Mouse (Mus musculus) 3T3-L1 (cell line): Measurements from ENCODE around the gene Brsk1.

ENCODE experiments used
- DNase-seq: peaks from one replicate; pipeline ENCODE4 v3.0.0-alpha.2; 2015; ENCODE audit warnings: low read depth, low spot score

Gene Brsk1

DNA sequence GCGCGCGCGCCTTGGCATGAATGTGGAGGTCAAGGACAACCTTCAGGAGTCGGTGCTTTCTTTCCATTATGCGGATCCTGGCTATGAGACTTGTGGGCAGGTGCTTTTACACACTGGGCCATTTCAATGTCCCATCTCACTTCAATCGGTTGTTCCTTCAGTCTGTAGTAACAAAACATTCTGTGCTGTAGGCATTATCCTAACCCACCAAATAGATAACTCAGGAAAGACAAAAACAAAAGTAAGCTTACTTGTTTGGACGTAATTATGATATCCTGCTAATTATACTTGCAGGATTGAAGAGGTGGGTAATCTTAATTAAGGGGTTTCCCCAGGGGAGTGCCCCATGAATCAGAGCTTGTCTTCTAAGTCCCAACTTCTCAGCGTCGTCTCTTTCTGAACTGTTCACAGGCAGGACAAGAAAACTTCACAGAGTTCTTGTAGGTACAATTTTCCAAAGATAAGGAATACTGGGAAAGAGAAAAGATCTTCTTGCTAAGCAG lies 48.7 kb downstream of the Brsk1 start:
- DNase-seq, result no peak

DNA sequence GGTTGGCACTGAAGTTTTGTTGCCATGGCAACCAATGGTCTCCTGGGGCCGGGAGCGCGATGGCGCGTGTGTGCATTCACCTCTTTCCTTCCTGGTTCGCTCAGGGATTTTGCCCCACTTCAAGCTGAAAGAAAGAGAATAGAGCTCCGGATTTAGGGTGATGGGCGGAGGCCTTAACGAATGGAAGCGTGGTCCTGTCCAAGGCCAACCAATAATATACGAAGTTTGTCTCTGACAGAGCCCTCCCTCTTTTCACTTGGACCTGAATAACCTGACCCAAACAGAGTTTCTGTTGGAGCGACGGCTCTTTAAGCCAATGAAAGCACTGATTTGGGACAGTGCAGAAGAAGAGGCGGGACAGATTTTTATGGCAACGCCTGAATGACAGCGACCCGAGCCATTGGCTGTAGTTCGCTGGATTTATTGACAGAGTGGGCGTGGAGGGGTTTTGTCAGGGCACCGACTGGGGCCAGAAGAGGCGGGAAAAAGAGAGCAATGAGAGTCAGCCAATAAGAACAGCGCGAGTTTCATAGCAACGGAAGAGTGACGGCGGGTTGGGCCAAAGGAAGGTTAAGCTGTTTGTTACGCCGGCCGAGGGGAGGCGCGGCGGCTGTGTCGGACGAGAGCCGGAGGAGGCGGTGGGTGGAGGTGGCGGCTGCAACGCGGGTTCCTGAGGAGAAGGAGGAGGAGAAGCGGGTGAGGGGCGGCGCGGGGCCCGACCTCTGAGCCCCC lies 49.3 kb downstream of the Brsk1 start, which contains the start of gene Kmt5c:
Kmt5c (plus strand) TSS at position 572 of the 732 bp plus-strand sequence.
- peak; percentile 100 for DNase-seq

DNA sequence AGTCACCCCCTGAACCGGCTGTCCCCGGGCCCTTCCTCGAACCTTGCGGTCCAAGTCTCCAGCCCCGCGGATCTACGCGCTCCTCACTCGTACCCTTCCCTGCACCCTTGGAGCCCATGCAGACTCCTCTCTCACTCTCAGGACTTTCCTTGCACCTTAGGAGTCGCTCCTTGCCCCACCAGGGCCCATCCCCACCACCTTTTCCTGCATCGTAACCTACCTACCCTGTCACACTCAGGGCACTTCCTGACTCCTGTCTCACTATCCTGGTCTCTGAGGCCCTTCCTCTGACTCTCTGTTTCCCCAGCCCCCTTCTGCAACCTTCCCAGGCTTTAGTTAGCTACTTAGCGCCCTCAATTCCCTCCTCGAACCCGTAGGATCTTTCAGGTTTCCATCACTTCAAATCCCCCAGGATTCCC lies 49.9 kb downstream of the Brsk1 start:
- peak; percentile 36 for DNase-seq

DNA sequence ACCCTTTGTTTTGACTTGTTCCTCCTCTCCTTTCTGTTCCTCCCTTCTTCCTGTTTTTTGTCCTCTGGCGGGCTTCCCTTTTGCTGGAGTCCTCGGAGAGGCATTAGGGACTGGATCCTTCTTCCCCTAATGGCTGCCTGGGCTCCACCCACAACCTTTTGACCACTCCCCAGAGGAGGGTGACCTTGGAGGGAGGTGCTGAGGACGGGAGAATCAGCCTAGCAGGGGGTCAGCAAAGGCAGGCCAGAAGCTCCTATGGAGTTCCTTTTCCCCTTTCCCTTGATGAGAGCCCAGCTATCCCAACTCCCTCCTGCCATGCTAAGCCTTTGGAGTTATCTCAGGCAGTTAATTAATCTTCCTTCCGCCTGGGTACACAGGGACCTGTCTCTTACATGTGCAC lies 50.7 kb downstream of the Brsk1 start:
- peak; percentile 56 for DNase-seq

DNA sequence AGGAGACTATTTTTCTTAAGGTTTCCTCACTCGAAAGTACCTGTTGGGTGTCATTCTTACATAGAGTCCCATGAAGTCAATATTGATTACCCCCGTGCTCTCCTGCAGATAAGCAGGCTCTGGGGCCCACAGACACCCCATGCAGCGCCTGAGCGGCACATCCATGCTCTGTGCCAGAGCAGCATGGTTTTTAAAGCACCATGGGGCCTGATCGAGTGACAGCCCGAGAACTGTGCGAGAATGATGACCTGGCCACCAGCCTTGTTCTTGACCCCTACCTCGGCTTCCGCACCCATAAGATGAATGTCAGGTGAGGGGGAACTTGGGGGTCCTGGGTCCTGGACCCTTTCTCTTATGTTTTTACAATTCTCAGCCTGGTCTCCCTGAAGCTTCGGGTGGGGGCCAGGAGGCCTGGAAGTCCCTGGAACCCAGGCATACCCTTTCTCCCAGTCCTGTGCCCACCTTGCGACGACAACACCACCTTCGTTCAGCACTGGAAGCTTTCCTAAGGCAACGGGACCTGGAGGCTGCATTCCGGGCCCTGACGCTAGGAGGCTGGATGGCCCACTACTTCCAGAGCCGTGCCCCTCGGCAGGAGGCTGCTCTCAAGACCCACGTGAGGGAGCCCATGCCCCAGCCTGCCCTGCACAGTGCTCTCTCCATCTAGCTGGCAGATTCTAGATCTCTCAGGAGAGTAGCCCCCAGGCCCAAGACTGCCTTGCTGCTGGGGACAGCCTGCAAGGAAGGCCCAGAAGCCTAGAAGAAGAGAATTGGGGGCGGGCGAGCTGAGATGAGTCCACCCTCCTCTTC lies 51.5 kb downstream of the Brsk1 start:
- DNase-seq, result no peak

DNA sequence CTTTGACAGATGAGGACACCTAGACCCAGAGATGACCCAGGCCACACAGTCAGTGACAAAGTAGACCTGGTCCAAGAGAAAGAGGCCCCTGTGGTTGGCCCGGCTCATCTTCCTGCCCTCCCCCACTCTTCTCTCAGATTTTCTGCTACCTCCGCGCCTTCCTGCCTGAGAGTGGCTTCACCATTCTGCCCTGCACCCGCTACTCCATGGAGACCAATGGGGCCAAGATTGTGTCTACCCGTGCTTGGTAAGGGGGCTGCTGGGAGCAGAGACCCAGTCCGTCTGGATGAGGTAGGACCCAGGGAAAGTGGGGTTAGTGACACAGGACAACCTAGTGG lies 52.0 kb downstream of the Brsk1 start:
- no peak for DNase-seq

DNA sequence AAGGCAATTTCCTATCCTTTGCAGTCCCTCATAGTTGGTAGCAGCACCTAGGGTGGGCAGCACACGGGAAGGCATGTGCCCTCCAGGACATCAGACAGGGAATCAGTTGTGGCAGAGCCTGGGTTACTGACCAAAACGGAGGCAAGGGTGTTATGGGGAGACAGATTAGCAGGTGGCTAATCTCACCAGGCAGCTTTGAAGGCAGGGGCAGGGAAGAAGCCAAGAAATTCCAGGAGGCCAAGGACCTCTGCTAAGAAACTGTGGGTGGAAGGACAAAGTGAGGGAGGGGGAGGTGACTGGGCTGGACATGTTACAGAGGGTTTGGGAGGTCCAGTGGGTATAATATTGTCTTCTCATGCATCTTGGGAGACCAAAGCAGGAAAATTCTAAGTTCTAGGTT lies 53.0 kb downstream of the Brsk1 start:
- DNase-seq, result no peak

DNA sequence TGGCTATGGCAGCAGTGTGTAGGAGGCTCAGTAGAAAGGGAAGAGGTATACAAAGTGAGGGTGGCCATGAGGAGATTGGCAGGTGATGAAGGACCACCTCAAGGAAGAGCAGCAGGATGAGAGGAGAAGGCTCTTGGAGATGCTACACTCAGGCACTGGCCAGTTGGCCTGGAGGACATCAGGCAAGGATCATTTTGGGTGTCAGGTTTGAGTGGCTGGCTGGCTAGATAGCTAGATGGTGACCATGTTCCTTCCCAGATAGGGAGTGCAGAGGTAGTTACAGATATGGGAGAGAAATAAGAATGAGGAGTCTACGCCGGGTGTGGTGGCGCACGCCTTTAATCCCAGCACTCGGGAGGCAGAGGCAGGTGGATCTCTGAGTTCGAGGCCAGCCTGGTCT lies 54.5 kb downstream of the Brsk1 start:
- DNase-seq, result no peak

DNA sequence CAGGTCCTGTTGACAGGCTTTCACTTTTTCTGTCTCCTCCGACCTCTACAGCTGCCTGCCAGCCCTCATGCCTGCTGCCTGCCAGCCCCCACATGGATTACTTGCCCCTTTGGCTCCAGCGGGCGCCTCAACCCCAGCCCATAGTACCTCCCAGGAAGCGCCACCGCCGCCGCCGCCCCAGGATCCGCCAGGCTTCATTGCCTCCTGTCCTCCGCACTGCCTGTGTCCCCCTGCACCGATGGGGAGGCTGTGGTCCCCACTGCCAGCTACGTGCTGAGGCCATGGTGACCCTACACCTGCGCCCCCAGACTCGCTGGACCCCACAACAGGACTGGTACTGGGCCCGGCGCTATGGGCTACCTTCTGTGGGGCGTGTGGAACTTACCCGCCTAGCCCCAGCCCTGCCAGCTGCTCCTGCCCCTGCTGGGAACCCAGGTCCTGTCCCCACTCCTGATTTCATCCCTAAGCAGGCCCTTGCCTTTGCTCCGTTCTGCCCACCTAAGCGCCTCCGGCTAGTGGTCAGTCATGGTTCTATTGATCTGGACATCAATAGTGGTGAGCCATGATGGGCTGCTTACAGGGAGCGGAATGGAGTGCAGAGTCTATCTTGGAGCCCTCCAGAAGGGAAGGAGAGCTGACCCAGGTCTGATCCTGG lies 56.0 kb downstream of the Brsk1 start:
- no peak for DNase-seq

DNA sequence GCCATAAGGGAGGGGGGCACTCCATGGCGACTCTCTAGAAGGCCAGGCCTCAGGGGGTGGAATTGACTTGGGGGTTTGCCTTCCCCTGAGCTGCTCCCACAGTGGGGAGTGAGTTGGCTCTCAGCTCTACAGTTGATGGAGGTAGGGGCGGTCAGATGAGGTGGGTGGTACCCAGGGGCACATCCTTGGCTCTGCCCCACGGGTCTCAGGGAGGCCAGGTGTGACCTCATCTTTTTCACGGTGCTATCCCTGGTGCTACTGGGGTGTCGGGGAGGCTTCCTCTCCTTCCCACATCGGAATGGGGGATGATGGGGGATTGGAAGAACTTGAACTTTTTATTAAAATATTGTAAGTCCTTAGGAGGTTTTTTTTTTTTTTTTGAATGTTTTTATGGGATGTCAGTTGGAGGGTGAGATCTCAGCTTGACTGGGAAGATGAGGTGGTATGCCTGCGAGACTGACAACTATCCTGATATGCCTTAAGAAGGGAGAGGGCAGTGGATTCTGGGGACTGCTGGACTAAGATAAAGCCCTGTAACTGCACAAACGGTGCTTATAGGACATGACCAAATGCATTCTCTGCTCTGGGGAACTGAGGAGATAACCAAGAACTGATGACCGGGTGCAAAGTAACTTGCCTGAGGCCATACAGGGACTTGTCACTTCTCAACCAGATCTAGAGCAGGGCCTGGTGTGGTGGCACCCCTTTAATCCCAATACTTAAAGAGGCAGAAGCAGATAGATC lies 56.9 kb downstream of the Brsk1 start:
- no peak for DNase-seq

DNA sequence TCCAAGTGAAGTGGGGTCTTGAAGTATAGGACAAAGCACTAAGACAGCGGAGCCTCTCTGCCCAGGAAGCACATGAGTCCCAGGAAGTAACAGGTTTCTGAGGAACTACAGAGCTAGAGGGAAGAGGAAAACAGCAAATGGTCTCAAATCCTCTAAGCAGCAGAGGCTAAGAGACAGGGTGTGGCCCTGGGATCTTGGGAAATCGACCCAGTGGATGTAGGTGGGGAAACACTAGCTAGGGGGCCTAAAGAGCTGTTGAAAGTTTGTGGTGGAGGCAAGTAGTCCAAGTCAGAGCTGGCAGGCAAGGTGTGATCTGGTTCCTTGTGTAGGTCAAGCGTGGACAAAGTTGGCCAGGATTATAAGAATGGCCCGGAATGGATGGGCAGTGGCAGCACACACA lies 57.9 kb downstream of the Brsk1 start:
- no peak for DNase-seq

DNA sequence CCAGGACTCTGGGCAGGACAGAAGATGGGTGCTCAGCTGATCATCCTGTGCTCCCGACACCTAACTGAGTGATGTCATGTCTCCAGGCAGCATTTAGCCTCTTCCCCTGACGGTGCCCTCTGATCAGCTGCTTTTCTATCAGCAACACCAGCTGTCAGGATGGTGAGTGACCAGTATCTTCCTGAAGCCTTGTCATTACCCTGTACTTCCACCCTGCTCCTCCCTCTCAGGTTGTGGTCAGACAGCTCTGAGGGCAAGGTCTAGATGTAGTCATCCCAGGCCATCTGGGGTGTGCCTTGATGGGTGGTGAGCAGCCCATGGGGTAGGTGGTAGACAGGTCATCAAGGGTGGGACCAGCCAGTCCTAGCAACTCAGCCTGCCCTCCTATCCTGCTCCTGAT lies 58.8 kb downstream of the Brsk1 start:
- no peak for DNase-seq

DNA sequence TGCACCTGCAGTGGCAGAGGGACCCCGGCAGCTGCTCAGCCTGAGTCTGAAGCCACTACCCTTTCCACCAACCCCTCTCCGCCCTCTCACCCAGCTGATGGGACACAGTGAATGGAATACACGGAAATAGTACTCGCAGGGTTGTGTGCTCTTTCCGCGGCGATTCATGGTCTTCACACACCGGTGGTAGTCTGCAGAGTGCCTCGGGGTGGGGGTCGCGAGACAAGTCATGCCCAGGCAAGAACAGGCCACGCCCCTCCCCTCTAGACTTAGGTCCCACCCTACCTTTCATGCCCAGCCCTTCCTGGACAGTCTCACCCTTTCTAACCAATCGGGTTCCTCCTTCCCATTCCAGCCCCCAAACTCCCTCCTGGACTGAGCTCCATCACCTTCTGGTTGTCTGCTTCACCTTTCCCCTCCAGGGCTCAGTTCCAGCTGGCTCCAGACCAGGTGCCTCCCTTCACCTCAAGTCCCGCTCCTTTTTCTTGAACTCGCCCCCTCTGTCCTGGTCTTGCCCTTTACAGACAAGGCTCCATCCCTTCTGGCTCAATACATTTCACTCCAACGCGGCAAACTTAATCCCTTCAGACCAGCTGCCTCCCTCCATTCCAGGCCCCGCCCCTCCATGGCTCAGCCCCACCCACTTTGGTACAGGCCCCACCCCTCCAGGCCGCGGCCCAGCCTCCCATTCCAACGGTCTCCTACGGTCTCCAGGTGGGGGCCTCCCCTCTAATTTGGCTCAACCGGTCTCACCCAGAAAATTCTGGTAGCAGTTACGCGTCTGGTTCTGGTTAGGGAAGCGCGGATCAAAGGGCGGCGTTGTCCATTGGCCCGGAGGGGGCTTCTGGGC lies 61.8 kb downstream of the Brsk1 start:
- no peak for DNase-seq

DNA sequence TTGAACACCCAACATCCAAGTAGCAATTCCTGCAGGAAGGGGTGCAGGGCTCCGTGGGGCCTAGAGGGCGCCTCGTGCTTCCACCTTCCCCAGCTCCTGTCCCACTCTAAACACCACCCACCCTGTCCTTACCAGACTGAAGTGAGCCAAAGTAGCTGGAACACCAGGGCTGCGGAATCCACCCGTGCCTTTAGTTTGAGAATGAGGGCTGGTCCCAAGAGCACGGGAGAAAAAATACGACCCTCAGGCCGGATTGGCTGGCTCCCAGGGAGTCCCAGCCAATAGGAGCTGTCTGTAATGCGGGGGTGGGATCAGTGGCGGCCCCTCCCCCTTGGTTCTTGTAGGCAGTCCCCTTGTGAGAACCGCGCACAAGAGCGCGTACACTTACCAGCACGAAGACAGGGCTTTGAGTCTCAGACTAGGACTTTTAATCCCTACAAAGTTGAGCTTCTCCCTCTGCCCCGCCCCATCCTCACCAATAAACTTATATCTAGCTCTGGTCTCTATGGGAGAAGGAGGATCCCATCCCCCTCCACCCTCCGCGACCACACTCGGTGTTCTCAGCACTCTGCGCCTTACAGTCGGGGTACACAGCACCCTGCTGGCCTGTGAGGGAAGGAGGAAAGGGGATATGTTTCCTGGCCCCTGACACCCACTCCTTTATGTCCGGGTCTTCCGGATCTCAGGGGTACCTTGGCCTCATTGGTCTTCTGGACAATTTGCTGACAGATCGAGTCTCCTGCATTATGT lies 62.6 kb downstream of the Brsk1 start, which contains the start of gene Cox6b2:
Cox6b2 (minus strand) TSS at position 274 of the 750 bp plus-strand sequence.
- no peak for DNase-seq

DNA sequence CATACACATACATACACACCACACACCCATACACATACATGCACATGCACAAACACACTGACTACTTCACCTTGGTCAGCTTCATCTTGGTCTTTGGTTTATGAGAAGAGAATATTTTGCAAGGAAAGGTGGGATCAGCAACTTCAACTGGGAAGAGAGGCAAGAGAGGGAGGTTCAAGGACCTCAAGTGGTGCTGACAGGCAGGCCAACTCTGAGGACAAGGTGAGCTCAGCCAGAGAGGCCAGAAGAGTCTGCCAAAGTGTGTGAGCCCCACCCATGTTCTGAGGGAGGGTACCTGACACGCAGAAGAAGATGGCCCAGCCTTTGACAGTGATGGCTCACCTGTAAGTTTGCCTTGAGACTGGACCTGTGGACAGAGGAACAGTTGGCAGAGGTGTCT lies 69.3 kb downstream of the Brsk1 start:
- DNase-seq, result no peak

DNA sequence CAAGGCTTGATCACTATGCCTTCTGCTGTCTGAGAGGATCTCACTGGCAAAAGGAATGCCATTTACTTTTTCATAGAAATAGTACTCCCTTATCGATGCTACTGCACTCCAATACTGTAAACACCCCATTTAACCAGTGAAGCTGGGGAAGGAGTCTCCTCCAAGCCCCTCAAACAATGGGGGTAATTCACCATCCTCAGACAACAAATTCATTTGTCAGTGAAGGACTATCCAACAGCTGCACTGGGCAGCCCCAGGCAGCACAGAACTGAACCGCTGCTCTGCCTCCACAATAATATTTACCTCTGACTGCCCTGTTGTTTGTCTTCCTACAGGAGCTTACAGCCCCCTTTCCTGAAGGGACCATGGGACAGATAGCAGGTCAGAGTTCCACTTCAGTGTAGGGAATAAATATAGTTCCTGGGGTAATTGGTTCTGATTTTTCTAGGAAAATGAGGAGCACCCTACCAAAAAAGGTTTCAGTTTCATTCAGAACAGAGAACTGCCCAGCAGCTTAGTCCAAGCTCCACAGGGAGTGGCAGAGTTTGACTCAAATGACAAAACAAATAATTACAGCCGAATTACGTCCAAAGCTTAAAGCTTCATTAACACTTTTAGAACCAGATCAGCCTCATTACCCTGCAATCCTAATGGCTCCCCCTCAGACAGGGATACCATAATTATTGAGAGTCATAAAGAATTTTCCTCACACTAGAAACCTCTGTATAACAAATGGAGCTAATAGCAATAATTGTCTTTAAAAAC lies 74.7 kb downstream of the Brsk1 start:
- no peak for DNase-seq
